Mouse (Mus musculus) heart, adult 2 months (tissue): ENCODE data around the gene Olfr1118. TPM values are rescaled to one million over a fixed set of nuclear protein-coding genes. Genes with fewer than 3 reads are reported as not detected.
"Not testable (repeated sequence)": the region's sequence is repeated elsewhere in the genome, so short reads cannot be mapped to it uniquely, and the experiment has no call there.

Source experiments
- DNase-seq, 2 experiments: peaks; one replicate each; pipeline ENCODE4 v3.0.0; 2021
- H3K27ac ChIP-seq: fragments of 200-600 bp; 2 replicates; pipeline ENCODE4 v1.8.1; 2022
- H3K27me3 ChIP-seq: fragments of 200-500 bp; 2 replicates; pipeline ENCODE4 v1.6.1; 2012; ENCODE audit warnings: mild to moderate bottlenecking, low read length, inconsistent platforms, mixed read lengths; ENCODE audit not compliant: control insufficient read depth, insufficient read depth
- H3K36me3 ChIP-seq: fragments of 200-500 bp; 2 replicates; pipeline ENCODE4 v1.6.1; 2012; ENCODE audit warnings: low read length, inconsistent platforms; ENCODE audit not compliant: control insufficient read depth, insufficient read depth
- H3K4me1 ChIP-seq: fragments of 200-500 bp; 2 replicates; pipeline ENCODE4 v1.6.1; 2011; ENCODE audit warnings: low read length; ENCODE audit not compliant: control insufficient read depth, insufficient read depth
- H3K4me3 ChIP-seq: fragments of 200-600 bp; 2 replicates; pipeline ENCODE4 v1.8.1; 2022
- H3K79me2 ChIP-seq: fragments of 200-500 bp; replicated peaks from 2 replicates; pipeline ENCODE4 v1.6.1; 2012; ENCODE audit warnings: mild to moderate bottlenecking, inconsistent platforms, low read length, moderate library complexity, mixed read lengths; ENCODE audit not compliant: control insufficient read depth, insufficient read depth
- H3K9ac ChIP-seq: fragments of 200-500 bp; 2 replicates; pipeline ENCODE4 v1.6.1; 2012; ENCODE audit warnings: low read depth, mild to moderate bottlenecking, control low read depth, inconsistent platforms, low read length, mixed read lengths
- CTCF ChIP-seq: fragments of 200-600 bp; IDR thresholded peaks from 2 replicates; pipeline ENCODE4 v1.8.1; 2022; ENCODE audit warnings: antibody characterized with exemption, mild to moderate bottlenecking, moderate library complexity
- EP300 ChIP-seq: fragments of 200-500 bp; IDR thresholded peaks from 2 replicates; pipeline ENCODE4 v1.6.1; 2011; ENCODE audit warnings: low read depth, low read length, control low read depth; ENCODE audit not compliant: insufficient read depth
- POLR2A ChIP-seq: fragments of 200-500 bp; IDR thresholded peaks from 2 replicates; pipeline ENCODE4 v1.6.1; 2011; ENCODE audit warnings: mild to moderate bottlenecking, low read depth, low read length, control low read depth; ENCODE audit not compliant: insufficient read depth
- WGBS: fragments of 180-500 bp; shearing (Covaris S2); methylation state at CpG from one replicate; pipeline ENCODE4 v1.1.7; 2018; 5-methylcytosine and 5-hydroxymethylcytosine counted together
- intact Hi-C: fragments of 180-260 bp; cut with DNase I; formaldehyde crosslinking; loops from one replicate; pipeline ENCODE4 v1.15.1; 2025
- long read RNA-seq: library from polyadenylated mRNA; stranded (forward); transcript quantifications from one replicate; pipeline ENCODE4 v2.0.0, GENCODE M21; 2021
- polyA plus RNA-seq: library from polyadenylated mRNA; depleted of rRNA; stranded (reverse); fragments of >200 nt; gene quantifications from 2 replicates; pipeline ENCODE4 v1.2.3, GENCODE M21; 2012; rRNA removed
- total RNA-seq, 2 experiments: library from RNA; stranded (reverse); gene quantifications; 2 replicates each; pipeline ENCODE4 v1.2.3; 2021

Gene Olfr1118
- total RNA-seq (not detected), polyA plus RNA-seq (not detected in 2 replicates)
- long read RNA-seq, result 0 reads

GRCm38 (mm10) chr2:87307281-87307680 lies at the start of gene Olfr1118:
Olfr1118 (plus strand) TSS chr2:87307581.
- no peak for TF ChIP-seq POLR2A
- no peak for TF ChIP-seq CTCF
- TF ChIP-seq EP300, result no peak
- Histone ChIP-seq H3K4me1 (no peaks in the 10 kb centered on the region), H3K27me3 (no peaks in the 10 kb centered on the region), H3K27ac (no peak within 1 kb of the TSS), H3K9ac (no peak within 1 kb of the TSS), H3K36me3 (no peaks in the 10 kb centered on the region), H3K4me3 (no peak within 1 kb of the TSS), H3K79me2 (no peaks in the 10 kb centered on the region)
- DNase-seq, result no peak
- intact Hi-C loops, result no loop called here
- WGBS, result 62% methylated on average over 1 of the region's 1 CpGs

- no peaks in the 10 kb centered on the region for H3K79me2 ChIP-seq
- H3K4me1 ChIP-seq, result no peaks in the 10 kb centered on the region
- WGBS, result 68% methylated on average over 1 of the region's 1 CpGs
- no peak within 1 kb of the TSS for H3K27ac ChIP-seq
- intact Hi-C loops, result no loop called here
- DNase-seq, result no peak
- TF ChIP-seq POLR2A (no peak), EP300 (no peak), CTCF (no peak)
- H3K9ac ChIP-seq, result no peak within 1 kb of the TSS
- H3K36me3 ChIP-seq, result no peaks in the 10 kb centered on the region
- no peak within 1 kb of the TSS for H3K4me3 ChIP-seq
- H3K27me3 ChIP-seq, result no peaks in the 10 kb centered on the region
Observed at GRCm38 (mm10) chr2:87267234-87267633, 40.1 kb upstream of the Olfr1118 start, which contains the start of gene Olfr1116. Olfr1116 (plus strand) TSS chr2:87267534.

DNA sequence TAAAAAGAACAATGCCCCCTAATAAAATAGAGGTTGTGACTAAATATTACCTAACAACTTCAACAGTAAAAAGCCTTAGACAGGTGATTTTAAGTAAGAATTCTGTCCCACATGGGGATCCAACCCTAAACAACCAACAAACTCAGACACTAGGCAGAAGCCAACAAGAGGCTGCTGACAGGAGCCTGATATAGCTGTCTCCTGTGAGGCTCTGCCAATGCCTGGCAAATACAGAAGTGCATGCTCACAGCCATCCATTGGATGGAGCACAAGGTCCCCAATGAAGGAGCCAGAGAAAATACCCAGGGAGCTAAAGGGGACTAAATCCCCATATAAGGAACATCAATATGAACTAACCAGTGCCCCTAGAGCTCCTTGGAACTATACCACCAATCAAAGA lies 13.4 kb upstream of the Olfr1118 start:
- H3K27ac ChIP-seq, H3K4me3 ChIP-seq, H3K27me3 ChIP-seq, H3K9ac ChIP-seq, H3K79me2 ChIP-seq, H3K36me3 ChIP-seq, intact Hi-C loops, H3K4me1 ChIP-seq: not testable (repeated sequence)
- peak; percentile 16; the same call in 1 of the 2 replicates for TF ChIP-seq CTCF
- peak in 1 of 2 experiments; percentile 42 for DNase-seq

GRCm38 (mm10) chr2:87354515-87354914 lies 47.1 kb downstream of the Olfr1118 start, which contains the start of gene Olfr1120:
Olfr1120 (plus strand) TSS chr2:87354815.
- no peak for TF ChIP-seq POLR2A
- no peaks in the 10 kb centered on the region for H3K4me1 ChIP-seq
- no peaks in the 10 kb centered on the region for H3K79me2 ChIP-seq
- H3K36me3 ChIP-seq, result no peaks in the 10 kb centered on the region
- no peak within 1 kb of the TSS for H3K9ac ChIP-seq
- H3K4me3 ChIP-seq, result no peak within 1 kb of the TSS
- WGBS, result 30% methylated on average over 2 of the region's 2 CpGs
- no peak within 1 kb of the TSS for H3K27ac ChIP-seq
- intact Hi-C loops, result no loop called here
- no peak for DNase-seq
- no peaks in the 10 kb centered on the region for H3K27me3 ChIP-seq

DNA sequence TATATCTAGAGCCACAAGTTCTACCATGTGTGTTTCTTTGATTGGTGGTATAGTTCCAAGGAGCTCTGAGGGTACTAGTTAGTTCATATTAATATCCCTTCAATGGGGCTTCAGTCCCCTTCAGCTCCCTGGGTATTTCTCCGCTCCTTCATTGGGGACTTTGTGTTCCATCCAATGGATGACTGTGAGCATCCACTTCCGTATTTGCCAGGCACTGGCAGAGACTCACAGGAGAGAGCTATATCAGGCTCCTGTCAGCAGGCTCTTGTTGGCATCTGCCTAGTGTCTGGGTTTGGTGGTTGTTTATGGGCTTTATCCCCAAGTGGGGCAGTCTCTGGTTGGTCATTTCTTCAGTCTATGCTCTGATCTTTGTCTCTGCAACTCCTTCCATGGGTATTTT lies 52.7 kb downstream of the Olfr1118 start:
- H3K79me2 ChIP-seq, H3K4me3 ChIP-seq, H3K27me3 ChIP-seq, H3K9ac ChIP-seq, H3K27ac ChIP-seq, H3K36me3 ChIP-seq, DNase-seq, H3K4me1 ChIP-seq, intact Hi-C loops: not testable (repeated sequence)
- WGBS, result 59% methylated on average over 2 of the region's 2 CpGs

Other genes starting within 250 kb of the Olfr1118 start
- not detected for gene Olfr1107, start 231.8 kb upstream of the Olfr1118 start, total RNA-seq
- gene Olfr1107, start 231.8 kb upstream of the Olfr1118 start, polyA plus RNA-seq, result not detected in 2 replicates
- gene Olfr1109, start 211.6 kb upstream of the Olfr1118 start, total RNA-seq, result not detected
- not detected in 2 replicates for gene Olfr1109, start 211.6 kb upstream of the Olfr1118 start, polyA plus RNA-seq
- gene Olfr259, start 193.0 kb upstream of the Olfr1118 start, total RNA-seq, result not detected
- not detected in 2 replicates for gene Olfr259, start 193.0 kb upstream of the Olfr1118 start, polyA plus RNA-seq
- not detected for gene Olfr1110, start 167.3 kb upstream of the Olfr1118 start, total RNA-seq
- not detected in 2 replicates for gene Olfr1110, start 167.3 kb upstream of the Olfr1118 start, polyA plus RNA-seq
- not detected for gene Olfr1111, start 155.0 kb upstream of the Olfr1118 start, total RNA-seq
- not detected in 2 replicates for gene Olfr1111, start 155.0 kb upstream of the Olfr1118 start, polyA plus RNA-seq
- not detected for gene Olfr1112, start 119.8 kb upstream of the Olfr1118 start, total RNA-seq
- not detected in 2 replicates for gene Olfr1112, start 119.8 kb upstream of the Olfr1118 start, polyA plus RNA-seq
- gene Olfr1113, start 98.6 kb upstream of the Olfr1118 start, total RNA-seq, result not detected
- not detected in 2 replicates for gene Olfr1113, start 98.6 kb upstream of the Olfr1118 start, polyA plus RNA-seq
- not detected for gene Olfr1115, start 59.6 kb upstream of the Olfr1118 start, total RNA-seq
- not detected in 2 replicates for gene Olfr1115, start 59.6 kb upstream of the Olfr1118 start, polyA plus RNA-seq
- gene Olfr1116, start 40.0 kb upstream of the Olfr1118 start, total RNA-seq, result not detected
- gene Olfr1116, start 40.0 kb upstream of the Olfr1118 start, polyA plus RNA-seq, result not detected in 2 replicates
- not detected for gene Olfr1120, start 47.2 kb downstream of the Olfr1118 start, total RNA-seq
- gene Olfr1120, start 47.2 kb downstream of the Olfr1118 start, polyA plus RNA-seq, result not detected in 2 replicates
- not detected for gene Olfr1121, start 62.3 kb downstream of the Olfr1118 start, total RNA-seq
- gene Olfr1121, start 62.3 kb downstream of the Olfr1118 start, polyA plus RNA-seq, result not detected in 2 replicates
- gene Olfr1122, start 78.3 kb downstream of the Olfr1118 start, total RNA-seq, result not detected
- not detected in 2 replicates for gene Olfr1122, start 78.3 kb downstream of the Olfr1118 start, polyA plus RNA-seq
- not detected for gene Olfr1123, start 109.1 kb downstream of the Olfr1118 start, total RNA-seq
- gene Olfr1123, start 109.1 kb downstream of the Olfr1118 start, polyA plus RNA-seq, result not detected in 2 replicates
- gene Olfr1124, start 122.7 kb downstream of the Olfr1118 start, total RNA-seq, result not detected
- gene Olfr1124, start 122.7 kb downstream of the Olfr1118 start, polyA plus RNA-seq, result not detected in 2 replicates
- not detected for gene Olfr1126, start 146.4 kb downstream of the Olfr1118 start, total RNA-seq
- gene Olfr1126, start 146.4 kb downstream of the Olfr1118 start, polyA plus RNA-seq, result not detected in 2 replicates
- gene Pramel7, start 189.5 kb downstream of the Olfr1118 start, total RNA-seq, result not detected
- gene Pramel7, start 189.5 kb downstream of the Olfr1118 start, polyA plus RNA-seq, result not detected in 2 replicates
- gene Pramel6, start 199.0 kb downstream of the Olfr1118 start, total RNA-seq, result not detected
- not detected in 2 replicates for gene Pramel6, start 199.0 kb downstream of the Olfr1118 start, polyA plus RNA-seq
- gene Olfr153, start 224.2 kb downstream of the Olfr1118 start, total RNA-seq, result not detected
- gene Olfr153, start 224.2 kb downstream of the Olfr1118 start, polyA plus RNA-seq, result 0.08 TPM in 1 of 2 replicates, not detected in the other
- not detected for gene Olfr1128, start 238.0 kb downstream of the Olfr1118 start, total RNA-seq
- gene Olfr1128, start 238.0 kb downstream of the Olfr1118 start, polyA plus RNA-seq, result not detected in 2 replicates